Mouse (Mus musculus) G1E (cell line): ENCODE data around the gene Dcdc2a.

Source experiments
- CTCF ChIP-seq: IDR thresholded peaks from 2 replicates; pipeline ENCODE4 v1.5.1; 2012; ENCODE audit warnings: low read depth, low read length, inconsistent platforms, mixed read lengths
- GATA1 ChIP-seq: IDR thresholded peaks from 2 replicates; pipeline ENCODE4 v1.6.1; 2012; ENCODE audit warnings: borderline replicate concordance, low read length, inconsistent platforms, mixed read lengths
- GATA2 ChIP-seq: IDR thresholded peaks from 2 replicates; pipeline ENCODE4 v1.6.1; 2012; ENCODE audit warnings: low read depth, low read length, inconsistent platforms, borderline replicate concordance
- POLR2AphosphoS5 ChIP-seq: IDR thresholded peaks from 2 replicates; pipeline ENCODE4 v1.6.1; 2012; ENCODE audit warnings: low read depth, low read length, inconsistent platforms; ENCODE audit not compliant: insufficient replicate concordance
- TAL1 ChIP-seq: conservative IDR thresholded peaks from 2 replicates; pipeline ENCODE4 v1.6.1; 2012; ENCODE audit warnings: low read depth, low read length, inconsistent platforms, mixed read lengths

GRCm38 (mm10) chr13:25122740-25123335 is 67.0 kb downstream of the Dcdc2a start:
- TF ChIP-seq CTCF (no peak), POLR2AphosphoS5 (no peak), GATA1 (no peak), TAL1 (no peak), GATA2 (no peak)
